Mouse (Mus musculus) midbrain, embryonic 16.5 days (tissue): ENCODE measurements around the gene Asb2. TPM values are rescaled to one million over a fixed set of nuclear protein-coding genes. Genes with fewer than 3 reads are reported as not detected.
A peak's percentile ranks its signal among the peaks of the same experiment; 100 is the strongest.

ENCODE experiments used
- ATAC-seq: fragments of 200-750 bp; cut with Nextera tagmentation; 2 replicates; pipeline ENCODE4 v1.8.0; 2017; ENCODE audit warnings: moderate TSS enrichment
- H3K27ac ChIP-seq: fragments of 300-500 bp; sonication (generic); 2 replicates; pipeline ENCODE4 v1.5.1; 2014; ENCODE audit warnings: mild to moderate bottlenecking, low read length, mixed read lengths
- H3K27me3 ChIP-seq: fragments of 300-500 bp; sonication (generic); 2 replicates; pipeline ENCODE4 v1.6.1; 2014; ENCODE audit warnings: low read depth, low read length, mixed read lengths; ENCODE audit not compliant: control insufficient read depth, insufficient read depth
- H3K36me3 ChIP-seq: fragments of 300-500 bp; sonication (generic); 2 replicates; pipeline ENCODE4 v1.6.1; 2014; ENCODE audit warnings: mild to moderate bottlenecking, low read length, moderate library complexity, mixed read lengths; ENCODE audit not compliant: control insufficient read depth, insufficient read depth
- H3K4me1 ChIP-seq: fragments of 300-500 bp; sonication (generic); 2 replicates; pipeline ENCODE4 v1.6.1; 2014; ENCODE audit warnings: mild to moderate bottlenecking, low read length, mixed read lengths; ENCODE audit not compliant: control insufficient read depth, insufficient read depth
- H3K4me2 ChIP-seq: fragments of 300-500 bp; sonication (generic); 2 replicates; pipeline ENCODE4 v1.6.1; 2014; ENCODE audit warnings: mild to moderate bottlenecking, low read length, mixed read lengths
- H3K4me3 ChIP-seq: fragments of 300-500 bp; sonication (generic); 2 replicates; pipeline ENCODE4 v1.5.1; 2014; ENCODE audit warnings: low read depth, mild to moderate bottlenecking, low read length, moderate library complexity, mixed read lengths
- H3K9ac ChIP-seq: fragments of 300-500 bp; sonication (generic); 2 replicates; pipeline ENCODE4 v1.6.1; 2014; ENCODE audit warnings: low read depth, low read length, mixed read lengths
- H3K9me3 ChIP-seq: fragments of 300-500 bp; sonication (generic); replicated peaks from 2 replicates; pipeline ENCODE4 v1.6.1; 2014; ENCODE audit warnings: mild to moderate bottlenecking, low read length, mixed read lengths; ENCODE audit not compliant: control insufficient read depth, poor library complexity, severe bottlenecking
- WGBS: fragments of 180-500 bp; shearing (Covaris S2); extraction: QIAGEN DNeasy Blood & Tissue Kit; methylation state at CpG from one replicate; pipeline ENCODE4 v1.1.7; 2014; 5-methylcytosine and 5-hydroxymethylcytosine counted together
- polyA plus RNA-seq: library from polyadenylated mRNA; unstranded; fragments of >200 nt; fragmentation: Nextera tagmentation; extraction: Ambion mirVana; gene quantifications from 2 replicates; pipeline ENCODE4 v1.2.1, GENCODE M21; 2015

Gene Asb2
- polyA plus RNA-seq, 1 experiment from 2014 or later, result 0.82 TPM

GRCm38 (mm10) chr12:103353538-103353937 is 2.3 kb downstream of the Asb2 start:
- no peaks in the 10 kb centered on the region for H3K4me1 ChIP-seq
- 9% methylated on average over 5 of the region's 5 CpGs for WGBS
- no peak overlapping the region for H3K4me2 ChIP-seq
- H3K27ac ChIP-seq, result no peak overlapping the region
- H3K9ac ChIP-seq, result no peak overlapping the region
- H3K36me3 ChIP-seq, result no peaks in the 10 kb centered on the region
- H3K27me3 ChIP-seq, result no peaks in the 10 kb centered on the region
- H3K4me3 ChIP-seq, result no peak overlapping the region
- H3K9me3 ChIP-seq, result no peaks in the 10 kb centered on the region
- ATAC-seq, result peak; percentile 6; the same call in 1 of the 2 replicates

DNA sequence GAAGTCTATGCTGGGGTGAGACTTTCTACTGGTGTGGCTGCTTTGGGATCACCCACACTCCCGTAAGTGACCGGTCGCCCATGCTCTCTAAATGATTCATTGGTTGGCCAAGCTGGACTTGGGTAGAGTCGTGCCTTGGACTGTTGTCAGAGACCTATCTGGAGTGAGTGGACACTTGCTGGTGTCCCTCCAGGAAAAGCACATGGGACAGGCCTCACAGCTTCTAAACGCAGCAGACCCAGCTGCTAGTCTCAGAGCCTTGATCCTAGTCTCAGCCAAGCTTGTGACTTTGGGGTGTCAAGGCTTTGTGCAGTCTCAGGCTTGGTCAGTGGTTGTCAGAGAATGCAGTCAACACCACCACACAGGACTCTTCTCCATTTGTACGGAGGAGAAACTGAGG is 3.1 kb downstream of the Asb2 start:
- WGBS, result 95% methylated on average over 6 of the region's 6 CpGs
- no peak overlapping the region for H3K27ac ChIP-seq
- no peaks in the 10 kb centered on the region for H3K9me3 ChIP-seq
- H3K4me2 ChIP-seq, result no peak overlapping the region
- H3K36me3 ChIP-seq, result no peaks in the 10 kb centered on the region
- H3K9ac ChIP-seq, result no peak overlapping the region
- H3K27me3 ChIP-seq, result no peaks in the 10 kb centered on the region
- no peak overlapping the region for H3K4me3 ChIP-seq
- no peaks in the 10 kb centered on the region for H3K4me1 ChIP-seq
- no peak for ATAC-seq

GRCm38 (mm10) chr12:103348506-103348905 is 7.3 kb downstream of the Asb2 start:
- no peak overlapping the region for H3K4me3 ChIP-seq
- H3K36me3 ChIP-seq, result no peaks in the 10 kb centered on the region
- H3K9me3 ChIP-seq, result no peaks in the 10 kb centered on the region
- WGBS, result 8% methylated on average over 3 of the region's 3 CpGs
- no peaks in the 10 kb centered on the region for H3K27me3 ChIP-seq
- peak; percentile 76 for ATAC-seq
- H3K4me2 ChIP-seq, result no peak overlapping the region
- H3K27ac ChIP-seq, result no peak overlapping the region
- 0 out of 2 replicates have a peak overlapping the region, but pooled peaks have one; percentile 26 for H3K9ac ChIP-seq
- no peaks in the 10 kb centered on the region for H3K4me1 ChIP-seq

DNA sequence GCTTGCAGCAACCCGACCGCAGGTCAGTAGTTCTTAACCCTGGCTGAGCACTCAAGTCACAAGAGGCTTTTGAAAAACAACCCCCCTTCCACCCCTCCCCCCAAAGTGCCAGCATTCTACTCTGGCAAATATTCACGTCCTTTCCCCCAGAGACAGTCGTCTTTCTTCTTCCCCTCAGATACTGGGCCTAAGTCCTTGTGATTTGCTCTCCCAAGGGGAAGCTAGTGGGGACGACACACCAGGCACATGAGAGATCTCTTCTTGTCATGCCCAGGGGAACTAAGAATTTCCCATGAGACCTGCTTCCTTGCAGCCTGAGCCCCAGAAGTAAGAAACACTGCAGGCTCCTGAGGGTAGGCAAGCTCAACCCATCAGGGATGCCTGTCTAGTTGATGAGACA is 8.4 kb downstream of the Asb2 start:
- no peaks in the 10 kb centered on the region for H3K27me3 ChIP-seq
- H3K27ac ChIP-seq, result no peak overlapping the region
- H3K9ac ChIP-seq, result no peak overlapping the region
- no peak overlapping the region for H3K4me2 ChIP-seq
- no peaks in the 10 kb centered on the region for H3K36me3 ChIP-seq
- WGBS, result 52% methylated on average over 5 of the region's 5 CpGs
- H3K9me3 ChIP-seq, result no peaks in the 10 kb centered on the region
- no peak for ATAC-seq
- no peak overlapping the region for H3K4me3 ChIP-seq
- H3K4me1 ChIP-seq, result no peaks in the 10 kb centered on the region

DNA sequence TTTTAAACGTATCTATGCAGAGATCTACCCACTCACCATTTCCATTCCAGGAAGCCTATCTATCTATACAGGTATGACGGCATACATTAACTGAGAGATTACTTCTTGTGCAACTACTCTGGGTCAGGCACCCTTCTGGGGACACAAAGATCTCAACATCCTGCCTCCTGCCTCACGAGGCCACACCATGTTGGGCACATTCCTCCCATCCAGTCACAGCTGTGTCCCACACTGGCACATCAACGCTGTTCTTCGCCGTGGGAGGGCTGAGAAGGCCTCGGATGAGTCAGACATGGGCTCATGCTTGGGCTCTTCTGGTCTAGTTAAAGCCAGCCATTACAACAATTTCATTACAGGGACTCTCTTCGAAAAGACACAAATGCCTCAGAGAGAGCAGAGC is 8.9 kb downstream of the Asb2 start:
- no peak overlapping the region for H3K4me2 ChIP-seq
- H3K9ac ChIP-seq, result no peak overlapping the region
- H3K36me3 ChIP-seq, result no peaks in the 10 kb centered on the region
- H3K27me3 ChIP-seq, result no peaks in the 10 kb centered on the region
- no peak for ATAC-seq
- 84% methylated on average over 8 of the region's 8 CpGs for WGBS
- H3K4me1 ChIP-seq, result no peaks in the 10 kb centered on the region
- H3K4me3 ChIP-seq, result no peak overlapping the region
- no peak overlapping the region for H3K27ac ChIP-seq
- no peaks in the 10 kb centered on the region for H3K9me3 ChIP-seq

GRCm38 (mm10) chr12:103344934-103345333 is 10.9 kb downstream of the Asb2 start:
- no peak for ATAC-seq
- Histone ChIP-seq H3K9me3 (no peaks in the 10 kb centered on the region), H3K4me2 (no peak overlapping the region), H3K4me1 (no peaks in the 10 kb centered on the region), H3K27ac (no peak overlapping the region), H3K27me3 (no peaks in the 10 kb centered on the region), H3K36me3 (no peaks in the 10 kb centered on the region), H3K4me3 (no peak overlapping the region), H3K9ac (no peak overlapping the region)
- 91% methylated on average over 7 of the region's 7 CpGs for WGBS

DNA sequence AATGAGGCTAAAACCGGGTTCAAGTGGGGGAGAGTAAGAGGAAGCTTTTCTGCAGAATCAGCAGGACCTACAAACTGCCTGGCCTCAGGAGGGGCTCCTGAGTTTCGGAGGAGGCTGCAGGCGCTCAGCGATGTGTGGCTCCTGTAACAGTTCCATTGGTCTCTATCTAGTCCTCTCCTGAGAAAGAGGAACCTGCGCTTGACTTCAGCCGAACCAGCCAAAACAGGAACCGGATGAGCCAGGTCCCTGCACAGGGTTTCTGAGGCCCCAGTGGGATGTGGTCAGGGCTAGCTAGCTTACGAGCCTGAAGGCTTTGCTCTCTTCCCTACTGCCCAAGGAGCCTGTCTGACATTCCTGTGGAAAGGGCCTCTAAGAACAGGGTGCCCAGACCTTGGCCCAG is 12.3 kb downstream of the Asb2 start:
- H3K4me2 ChIP-seq, result no peak overlapping the region
- no peaks in the 10 kb centered on the region for H3K4me1 ChIP-seq
- H3K36me3 ChIP-seq, result no peaks in the 10 kb centered on the region
- H3K9me3 ChIP-seq, result no peaks in the 10 kb centered on the region
- H3K9ac ChIP-seq, result no peak overlapping the region
- 77% methylated on average over 8 of the region's 8 CpGs for WGBS
- no peak overlapping the region for H3K4me3 ChIP-seq
- ATAC-seq, result no peak
- H3K27ac ChIP-seq, result no peak overlapping the region
- H3K27me3 ChIP-seq, result no peaks in the 10 kb centered on the region

GRCm38 (mm10) chr12:103341212-103341611 is 14.6 kb downstream of the Asb2 start:
- H3K27me3 ChIP-seq, result no peaks in the 10 kb centered on the region
- H3K4me2 ChIP-seq, result no peak overlapping the region
- no peak overlapping the region for H3K9ac ChIP-seq
- no peak for ATAC-seq
- no peaks in the 10 kb centered on the region for H3K9me3 ChIP-seq
- no peaks in the 10 kb centered on the region for H3K4me1 ChIP-seq
- WGBS, result 89% methylated on average over 5 of the region's 5 CpGs
- H3K27ac ChIP-seq, result no peak overlapping the region
- no peaks in the 10 kb centered on the region for H3K36me3 ChIP-seq
- no peak overlapping the region for H3K4me3 ChIP-seq

DNA sequence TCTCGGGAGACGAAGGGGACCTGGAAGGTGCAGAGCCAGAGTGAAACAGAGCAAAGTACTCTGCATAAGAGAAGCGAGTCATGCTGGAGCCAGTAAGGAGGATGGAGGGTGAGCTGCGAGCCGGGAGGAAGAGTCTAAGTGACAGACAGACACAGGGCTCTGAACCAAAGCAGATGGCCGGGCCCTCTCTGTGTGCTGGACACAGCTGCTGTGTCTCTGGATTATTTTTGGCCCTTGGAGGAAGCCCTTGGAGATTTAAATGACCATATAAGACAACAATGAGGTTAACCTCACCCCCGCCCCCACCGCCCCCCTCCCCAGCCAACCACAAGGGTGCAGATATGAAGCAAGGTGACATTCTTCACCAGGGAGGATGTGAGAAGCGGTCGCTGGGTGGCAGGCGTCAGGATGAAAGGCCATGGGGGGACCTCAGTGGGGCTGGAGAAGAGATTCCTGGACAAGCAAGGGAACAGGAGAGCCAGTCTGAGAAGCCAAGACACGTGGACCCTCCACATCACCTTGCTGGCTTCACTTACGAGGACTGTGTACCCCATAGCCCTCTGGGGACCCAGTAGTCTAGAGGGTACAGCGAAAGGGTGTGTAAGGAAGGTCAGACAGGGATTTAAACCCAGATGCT is 17.5 kb downstream of the Asb2 start:
- 79% methylated on average over 14 of the region's 14 CpGs for WGBS
- no peak for ATAC-seq
- Histone ChIP-seq H3K4me2 (no peak overlapping the region), H3K4me1 (no peaks in the 10 kb centered on the region), H3K36me3 (no peaks in the 10 kb centered on the region), H3K27ac (no peak overlapping the region), H3K27me3 (no peaks in the 10 kb centered on the region), H3K9me3 (no peaks in the 10 kb centered on the region), H3K4me3 (no peak overlapping the region), H3K9ac (no peak overlapping the region)
